Mouse (Mus musculus) macrophage (primary cell): ENCODE results near the gene Sec24d. TPM values are rescaled to one million over a fixed set of nuclear protein-coding genes. Genes with fewer than 3 reads are reported as not detected.

Experiments used
- H3K27ac ChIP-seq: fragments of 350-480 bp; formaldehyde crosslinking; 2 replicates; pipeline ENCODE4 v1.9.0; 2021
- H3K36me3 ChIP-seq: fragments of 350-480 bp; formaldehyde crosslinking; 2 replicates; pipeline ENCODE4 v1.9.0; 2021; ENCODE audit errors: inconsistent target
- H3K4me3 ChIP-seq: fragments of 350-480 bp; formaldehyde crosslinking; 2 replicates; pipeline ENCODE4 v1.9.0; 2021; ENCODE audit errors: inconsistent target
- H3K79me2 ChIP-seq: fragments of 350-480 bp; formaldehyde crosslinking; 2 replicates; pipeline ENCODE4 v1.9.0; 2021; ENCODE audit errors: inconsistent target
- WGBS: methylation state at CpG from one replicate; pipeline ENCODE4 v1.1.7; 2026; ENCODE audit warnings: inconsistent platforms; ENCODE audit not compliant: missing documents; 5-methylcytosine and 5-hydroxymethylcytosine counted together
- polyA plus RNA-seq: library from polyadenylated mRNA; stranded (reverse); fragments of 250-400 nt; gene quantifications from 3 replicates; pipeline ENCODE4 v1.2.4, GENCODE M21; 2018; ENCODE audit warnings: inconsistent platforms

The Sec24d gene
- polyA plus RNA-seq, 1 experiment from 2014 or later: 39.8 TPM

GRCm38 (mm10) chr3:123313920-123314614 is 46.8 kb downstream of the Sec24d start:
- no peaks in the 10 kb centered on the region for H3K36me3 ChIP-seq
- 50% methylated on average over 8 of the region's 12 CpGs for WGBS
- H3K79me2 ChIP-seq: no peaks in the 10 kb centered on the region

DNA sequence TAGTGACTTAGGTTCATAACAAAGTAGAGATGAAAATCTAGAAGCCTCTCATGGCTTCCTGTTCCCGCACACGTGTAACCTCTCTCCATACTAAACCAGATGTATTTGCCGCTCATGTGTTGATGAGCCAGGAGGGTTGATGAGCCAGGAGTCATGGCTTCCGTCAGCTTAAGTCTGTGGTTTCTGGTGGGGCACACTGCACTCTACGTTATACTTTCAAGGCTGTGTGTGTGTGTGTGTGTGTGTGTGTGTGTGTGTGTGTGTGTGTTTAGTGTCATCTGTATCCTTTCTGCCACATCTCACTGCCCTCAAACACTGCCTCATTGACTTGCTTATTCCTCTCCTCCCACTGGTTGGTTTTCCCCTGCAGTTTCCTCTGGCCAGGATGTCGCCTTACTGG is 48.8 kb downstream of the Sec24d start:
- H3K27ac ChIP-seq: no peak overlapping the region
- H3K4me3 ChIP-seq: no peak overlapping the region
- 37% methylated on average over 4 of the region's 6 CpGs for WGBS
- no peaks in the 10 kb centered on the region for H3K79me2 ChIP-seq
- no peaks in the 10 kb centered on the region for H3K36me3 ChIP-seq

More at GRCm38 (mm10) chr3:123313920-123314614, 46.8 kb downstream of the Sec24d start:
- Histone ChIP-seq H3K27ac (no peak overlapping the region), H3K4me3 (no peak overlapping the region)

DNA sequence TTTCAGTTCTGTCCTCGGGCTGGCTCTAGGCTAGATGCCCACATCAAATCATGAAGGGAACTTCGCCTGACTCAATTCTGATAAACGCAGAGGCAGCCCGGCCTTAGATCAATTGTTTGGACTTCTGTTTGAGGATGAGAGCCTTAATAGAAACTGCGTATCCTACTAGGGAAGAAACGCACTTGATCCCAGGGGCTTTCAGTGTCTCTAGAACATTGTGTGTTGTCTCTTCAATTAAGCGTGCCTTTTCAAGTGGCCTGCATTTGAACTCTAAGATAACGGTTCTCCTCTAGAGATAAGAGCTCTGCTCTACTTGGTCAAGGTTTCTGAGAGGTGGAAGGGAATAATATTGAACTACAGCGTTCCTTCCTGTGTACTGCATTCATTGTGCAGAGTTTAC is 49.8 kb downstream of the Sec24d start:
- H3K27ac ChIP-seq: no peak overlapping the region
- H3K4me3 ChIP-seq: no peak overlapping the region
- H3K36me3 ChIP-seq: no peaks in the 10 kb centered on the region
- no peaks in the 10 kb centered on the region for H3K79me2 ChIP-seq
- 94% methylated on average over 9 of the region's 9 CpGs for WGBS

DNA sequence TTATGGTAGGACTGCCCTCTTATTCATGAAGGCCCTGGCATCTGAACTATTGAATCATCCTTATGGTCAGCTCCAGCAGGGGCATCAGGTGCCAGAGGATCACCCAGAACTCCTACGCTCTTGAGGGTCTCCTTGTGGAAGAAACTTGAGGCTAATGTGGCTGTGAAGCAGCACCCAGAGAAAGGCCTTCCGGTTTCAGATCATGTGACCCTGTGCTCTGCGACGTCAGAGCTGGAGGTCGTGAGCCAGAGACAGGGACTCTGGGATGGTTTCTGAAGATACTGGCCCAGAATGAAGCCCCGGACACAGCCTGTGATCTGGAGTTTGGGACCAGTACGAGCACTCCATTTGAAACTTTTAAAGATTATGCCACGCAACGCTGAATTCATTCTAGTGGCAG is 53.1 kb downstream of the Sec24d start:
- Histone ChIP-seq H3K36me3 (no peaks in the 10 kb centered on the region), H3K79me2 (no peaks in the 10 kb centered on the region), H3K27ac (no peak overlapping the region), H3K4me3 (no peak overlapping the region)
- 92% methylated on average over 9 of the region's 9 CpGs for WGBS

GRCm38 (mm10) chr3:123321612-123322011 is 54.4 kb downstream of the Sec24d start:
- no peaks in the 10 kb centered on the region for H3K36me3 ChIP-seq
- WGBS: 96% methylated on average over 6 of the region's 6 CpGs

GRCm38 (mm10) chr3:123322147-123322546 is 54.9 kb downstream of the Sec24d start:
- Histone ChIP-seq H3K36me3 (no peaks in the 10 kb centered on the region), H3K4me3 (no peak overlapping the region), H3K79me2 (no peaks in the 10 kb centered on the region), H3K27ac (no peak overlapping the region)
- WGBS: 86% methylated on average over 1 of the region's 1 CpGs

More at GRCm38 (mm10) chr3:123321612-123322011, 54.4 kb downstream of the Sec24d start:
- H3K27ac ChIP-seq: no peak overlapping the region
- no peak overlapping the region for H3K4me3 ChIP-seq
- no peaks in the 10 kb centered on the region for H3K79me2 ChIP-seq

GRCm38 (mm10) chr3:123324326-123324725 is 57.1 kb downstream of the Sec24d start:
- no peak overlapping the region for H3K27ac ChIP-seq
- WGBS: 98% methylated on average over 4 of the region's 4 CpGs
- H3K36me3 ChIP-seq: 0 out of 2 replicates have a peak, but pooled peaks cover 8% of the 10 kb centered on the region
- no peak overlapping the region for H3K4me3 ChIP-seq
- no peaks in the 10 kb centered on the region for H3K79me2 ChIP-seq

GRCm38 (mm10) chr3:123329251-123329650 is 62.0 kb downstream of the Sec24d start:
- H3K36me3 ChIP-seq: 0 out of 2 replicates have a peak, but pooled peaks cover 8% of the 10 kb centered on the region
- no peak overlapping the region for H3K4me3 ChIP-seq
- no peak overlapping the region for H3K27ac ChIP-seq
- 69% methylated on average over 6 of the region's 6 CpGs for WGBS
- no peaks in the 10 kb centered on the region for H3K79me2 ChIP-seq

DNA sequence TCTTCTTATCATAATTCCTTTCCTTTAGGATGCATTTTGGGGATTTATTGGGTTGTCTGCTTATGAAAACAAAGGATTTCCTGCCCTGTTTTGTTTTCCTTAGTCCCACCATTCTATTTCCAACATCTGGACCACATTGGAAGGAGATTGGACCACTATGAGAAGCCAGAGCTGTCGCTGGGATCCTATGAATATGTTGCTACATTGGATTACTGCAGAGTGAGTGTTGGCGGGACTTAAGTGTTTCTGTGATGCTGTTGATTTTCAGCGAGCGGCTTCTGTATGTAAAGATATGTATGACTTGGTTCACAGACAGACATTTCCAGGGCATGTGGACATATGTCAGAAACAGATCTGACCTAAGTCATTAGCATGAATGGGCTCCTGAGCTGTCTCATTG is 63.0 kb downstream of the Sec24d start:
- H3K79me2 ChIP-seq: no peaks in the 10 kb centered on the region
- no peak overlapping the region for H3K4me3 ChIP-seq
- 0 out of 2 replicates have a peak, but pooled peaks cover 8% of the 10 kb centered on the region for H3K36me3 ChIP-seq
- WGBS: 93% methylated on average over 4 of the region's 4 CpGs
- H3K27ac ChIP-seq: no peak overlapping the region

- H3K79me2 ChIP-seq: no peaks in the 10 kb centered on the region
- no peak overlapping the region for H3K4me3 ChIP-seq
- H3K27ac ChIP-seq: no peak overlapping the region
- peaks cover 6% of the 10 kb centered on the region; the same call in 1 of the 2 replicates for H3K36me3 ChIP-seq
- WGBS: 78% methylated on average over 2 of the region's 2 CpGs
Observed at GRCm38 (mm10) chr3:123332330-123333054, 65.2 kb downstream of the Sec24d start.

DNA sequence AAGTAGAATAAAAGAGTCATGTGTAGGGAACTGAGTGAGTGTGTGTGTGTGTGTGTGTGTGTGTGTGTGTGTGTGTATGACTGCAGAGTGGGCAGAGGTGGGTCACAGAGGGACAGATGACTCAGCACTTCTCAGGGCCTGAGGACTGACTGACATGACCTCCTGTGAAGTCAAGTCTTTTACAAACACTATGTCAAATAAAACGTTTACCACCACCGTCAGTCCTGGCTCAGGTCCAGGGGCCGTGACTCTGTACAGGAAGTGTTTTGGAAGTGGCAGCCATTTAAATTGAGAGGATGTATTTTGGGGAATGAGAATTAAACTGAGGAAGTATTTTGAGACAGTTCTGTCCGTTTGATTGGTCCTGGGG is 65.8 kb downstream of the Sec24d start:
- WGBS: 9% methylated on average over 4 of the region's 4 CpGs
- no peak overlapping the region for H3K27ac ChIP-seq
- H3K79me2 ChIP-seq: no peaks in the 10 kb centered on the region
- peaks cover under 1% of the 10 kb centered on the region; the same call in 1 of the 2 replicates for H3K36me3 ChIP-seq
- H3K4me3 ChIP-seq: no peak overlapping the region

DNA sequence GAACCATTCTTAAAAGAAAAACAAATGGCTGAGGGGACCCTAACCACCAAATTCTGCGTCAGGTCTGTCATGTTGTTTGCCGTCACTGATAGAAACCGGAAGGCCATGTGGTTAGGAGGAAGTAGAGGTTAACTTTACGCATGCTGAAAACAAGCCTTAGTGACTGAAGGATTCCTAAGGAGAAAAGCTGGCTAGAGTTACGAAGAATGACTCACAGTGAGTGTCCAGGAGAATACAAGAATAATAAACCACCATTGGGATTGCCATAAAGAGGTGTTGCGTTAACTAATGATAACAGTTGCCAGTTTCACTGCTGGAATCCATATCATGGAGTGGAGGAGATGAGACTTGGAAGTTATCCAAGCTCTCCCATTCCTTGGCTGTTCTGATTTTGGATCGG is 67.7 kb downstream of the Sec24d start:
- Histone ChIP-seq H3K4me3 (no peak overlapping the region), H3K79me2 (no peaks in the 10 kb centered on the region), H3K36me3 (no peaks in the 10 kb centered on the region; the same call in 1 of the 2 replicates), H3K27ac (0 out of 2 replicates have a peak overlapping the region, but pooled peaks have one; percentile 10)
- 47% methylated on average over 7 of the region's 7 CpGs for WGBS

- 72% methylated on average over 3 of the region's 3 CpGs for WGBS
Observed at GRCm38 (mm10) chr3:123335480-123335879, 68.2 kb downstream of the Sec24d start.

DNA sequence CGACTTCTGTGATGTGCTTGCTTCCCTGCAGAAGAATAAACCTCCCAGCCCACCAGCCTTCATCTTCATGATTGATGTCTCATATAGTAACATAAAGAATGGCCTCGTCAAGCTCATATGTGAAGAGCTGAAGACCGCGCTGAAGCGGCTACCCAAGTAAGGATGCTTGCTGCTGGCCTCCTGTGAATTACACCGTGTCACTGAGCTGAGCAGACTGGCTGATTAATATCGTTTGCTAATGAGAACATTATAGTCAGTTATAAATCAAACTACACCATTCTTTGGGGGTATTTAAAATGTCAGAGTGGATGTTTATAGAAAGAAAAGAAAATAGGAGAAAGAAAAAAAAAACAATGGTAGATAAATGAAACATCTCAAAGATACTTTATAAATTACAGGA is 69.2 kb downstream of the Sec24d start:
- H3K79me2 ChIP-seq: no peaks in the 10 kb centered on the region
- H3K27ac ChIP-seq: no peak overlapping the region
- H3K4me3 ChIP-seq: no peak overlapping the region
- peaks cover 6% of the 10 kb centered on the region; the same call in 1 of the 2 replicates for H3K36me3 ChIP-seq
- WGBS: 92% methylated on average over 7 of the region's 7 CpGs

More at GRCm38 (mm10) chr3:123335480-123335879, 68.2 kb downstream of the Sec24d start:
- H3K27ac ChIP-seq: no peak overlapping the region
- no peaks in the 10 kb centered on the region for H3K79me2 ChIP-seq
- no peak overlapping the region for H3K4me3 ChIP-seq
- peaks cover 2% of the 10 kb centered on the region; the same call in 1 of the 2 replicates for H3K36me3 ChIP-seq

DNA sequence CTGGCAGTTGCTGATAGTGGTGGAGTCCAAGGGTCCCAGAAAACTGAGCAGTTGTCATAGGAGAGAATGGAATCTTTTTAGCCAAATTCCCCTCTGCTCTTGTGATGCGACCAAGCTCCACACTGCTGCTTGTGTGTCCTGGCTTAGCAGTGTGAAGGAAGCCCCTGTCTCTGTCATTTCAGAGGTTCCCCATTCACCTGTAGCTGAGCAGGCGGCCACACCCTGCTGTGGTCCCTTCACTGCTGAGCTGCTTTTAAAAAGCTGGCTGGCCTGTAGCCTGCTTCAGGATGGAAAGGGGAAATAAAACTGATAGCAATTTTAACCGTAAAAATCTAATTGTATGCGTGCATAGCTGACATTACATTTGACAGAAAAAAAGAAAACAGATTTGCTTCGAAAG is 69.7 kb downstream of the Sec24d start:
- Histone ChIP-seq H3K27ac (no peak overlapping the region), H3K36me3 (peaks cover 6% of the 10 kb centered on the region; the same call in 1 of the 2 replicates), H3K79me2 (no peaks in the 10 kb centered on the region), H3K4me3 (no peak overlapping the region)
- WGBS: 52% methylated on average over 5 of the region's 5 CpGs
